Mouse (Mus musculus): ENCODE results near the gene Otof. TPM values are rescaled to one million over a fixed set of nuclear protein-coding genes. Genes with fewer than 3 reads are reported as not detected.

Gene Otof
- polyA plus RNA-seq, 1 experiment: 0.23 TPM

DNA sequence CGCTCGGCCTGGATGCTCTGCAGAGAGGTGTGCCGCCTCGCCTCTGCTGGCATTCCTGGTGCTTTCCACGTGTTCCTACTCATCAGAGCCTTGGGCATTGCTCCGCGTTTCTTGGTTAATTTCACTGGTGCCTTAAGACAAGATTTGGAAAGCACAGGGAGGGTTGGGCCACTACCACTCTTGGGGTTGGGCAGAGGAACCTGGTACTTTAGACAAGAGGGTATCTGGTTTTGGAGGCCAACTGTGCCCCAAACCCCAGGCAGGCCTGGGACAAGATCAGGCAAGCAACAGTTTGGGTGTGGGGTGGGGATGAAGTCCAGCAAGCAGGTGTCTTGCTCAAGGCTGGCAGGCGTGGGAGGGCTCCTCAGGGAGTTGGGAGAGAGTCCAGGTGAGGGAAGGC lies 94.3 kb downstream of the Otof start:
- peaks cover 3% of the 10 kb centered on the region; the same call in 1 of the 2 replicates for H3K4me1 ChIP-seq (ENCODE audit: control insufficient read depth, insufficient read depth, low read length)
- no peak overlapping the region for H3K4me3 ChIP-seq (ENCODE audit: control insufficient read depth, low read depth, low read length)
- no peak overlapping the region for H3K27ac ChIP-seq (ENCODE audit: control insufficient read depth, insufficient read depth, low read depth, low read length)
- H3K36me3 ChIP-seq (ENCODE audit: control insufficient read depth, insufficient read depth, low read length): no peaks in the 10 kb centered on the region
- no peaks in the 10 kb centered on the region for H3K27me3 ChIP-seq (ENCODE audit: control insufficient read depth, insufficient read depth, low read length)
- TF ChIP-seq CTCF (IDR thresholded peaks at IDR 0.05; ENCODE audit: control insufficient read depth, insufficient read depth, insufficient replicate concordance, low read depth, low read length) (no peak), POLR2A (IDR thresholded peaks at IDR 0.05; ENCODE audit: control insufficient read depth, low read depth, low read length) (no peak)

DNA sequence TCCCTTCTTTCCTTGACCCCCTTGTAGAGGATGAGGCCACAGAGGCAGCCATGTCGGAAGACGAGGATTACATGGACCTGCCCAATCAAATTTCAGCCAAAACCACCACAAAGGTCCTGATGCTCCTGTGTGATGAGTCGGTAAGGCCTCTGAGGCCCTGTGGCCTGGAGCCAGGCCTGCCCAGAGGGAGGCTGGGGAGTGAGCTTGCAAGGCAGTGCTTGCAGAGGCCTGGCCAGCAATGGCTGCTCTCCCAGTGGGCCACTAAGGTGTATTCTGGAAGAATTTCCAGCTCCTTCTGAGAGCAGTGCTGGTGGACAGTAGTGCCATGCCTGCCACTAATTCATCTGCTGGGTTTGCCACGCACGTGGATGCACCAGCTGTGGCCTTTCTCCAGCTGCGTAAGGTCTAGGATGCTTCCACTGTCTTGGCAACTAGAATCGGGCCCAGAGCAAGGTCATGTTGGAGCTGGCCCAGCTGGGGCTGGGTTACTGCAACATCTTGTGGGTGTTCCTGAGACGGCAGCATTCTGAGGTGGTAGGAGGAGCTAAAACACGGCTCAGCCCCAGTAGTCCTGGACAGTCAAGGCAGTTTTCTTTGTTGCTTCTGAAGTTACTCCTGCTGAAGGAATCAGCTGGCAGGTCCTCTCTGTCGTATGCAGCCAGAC lies 103.2 kb downstream of the Otof start:
- H3K4me1 ChIP-seq (ENCODE audit: control insufficient read depth, insufficient read depth, low read length): no peaks in the 10 kb centered on the region; the same call in 1 of the 2 replicates
- H3K27ac ChIP-seq (ENCODE audit: control insufficient read depth, insufficient read depth, low read depth, low read length): no peak overlapping the region
- H3K4me3 ChIP-seq (ENCODE audit: control insufficient read depth, low read depth, low read length): no peak overlapping the region

DNA sequence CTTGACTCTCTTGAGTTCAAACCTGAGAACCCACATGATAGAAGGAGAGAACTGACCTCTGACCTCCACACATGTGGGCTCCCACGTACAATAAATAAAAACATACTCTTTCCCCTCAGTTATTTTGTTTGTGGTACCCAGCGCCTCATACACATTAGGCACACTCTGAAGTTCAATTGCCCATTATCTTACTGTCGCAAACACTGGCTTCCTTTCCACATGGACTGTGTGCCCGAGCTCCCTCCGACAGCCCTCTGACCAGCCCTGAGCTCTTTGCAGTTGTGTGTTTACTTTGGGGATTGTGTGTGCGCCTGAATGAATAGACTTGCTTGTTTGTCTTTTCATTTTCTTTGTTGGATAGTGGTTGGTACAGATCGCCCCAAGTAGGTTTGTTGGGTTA lies 105.1 kb downstream of the Otof start:
- Histone ChIP-seq H3K27ac (ENCODE audit: control insufficient read depth, insufficient read depth, low read depth, low read length) (no peak overlapping the region), H3K4me1 (ENCODE audit: control insufficient read depth, insufficient read depth, low read length) (no peaks in the 10 kb centered on the region; the same call in 1 of the 2 replicates), H3K36me3 (ENCODE audit: control insufficient read depth, insufficient read depth, low read length) (no peaks in the 10 kb centered on the region; the same call in 1 of the 2 replicates), H3K4me3 (ENCODE audit: control insufficient read depth, low read depth, low read length) (no peak overlapping the region), H3K27me3 (ENCODE audit: control insufficient read depth, insufficient read depth, low read length) (no peaks in the 10 kb centered on the region)
- TF ChIP-seq POLR2A (IDR thresholded peaks at IDR 0.05; ENCODE audit: control insufficient read depth, low read depth, low read length) (no peak), CTCF (IDR thresholded peaks at IDR 0.05; ENCODE audit: control insufficient read depth, insufficient read depth, insufficient replicate concordance, low read depth, low read length) (no peak)

More for the DNA sequence above, 103.2 kb downstream of the Otof start:
- no peaks in the 10 kb centered on the region for H3K27me3 ChIP-seq (ENCODE audit: control insufficient read depth, insufficient read depth, low read length)
- H3K36me3 ChIP-seq (ENCODE audit: control insufficient read depth, insufficient read depth, low read length): no peaks in the 10 kb centered on the region
- TF ChIP-seq CTCF (IDR thresholded peaks at IDR 0.05; ENCODE audit: control insufficient read depth, insufficient read depth, insufficient replicate concordance, low read depth, low read length) (no peak), POLR2A (IDR thresholded peaks at IDR 0.05; ENCODE audit: control insufficient read depth, low read depth, low read length) (no peak)

DNA sequence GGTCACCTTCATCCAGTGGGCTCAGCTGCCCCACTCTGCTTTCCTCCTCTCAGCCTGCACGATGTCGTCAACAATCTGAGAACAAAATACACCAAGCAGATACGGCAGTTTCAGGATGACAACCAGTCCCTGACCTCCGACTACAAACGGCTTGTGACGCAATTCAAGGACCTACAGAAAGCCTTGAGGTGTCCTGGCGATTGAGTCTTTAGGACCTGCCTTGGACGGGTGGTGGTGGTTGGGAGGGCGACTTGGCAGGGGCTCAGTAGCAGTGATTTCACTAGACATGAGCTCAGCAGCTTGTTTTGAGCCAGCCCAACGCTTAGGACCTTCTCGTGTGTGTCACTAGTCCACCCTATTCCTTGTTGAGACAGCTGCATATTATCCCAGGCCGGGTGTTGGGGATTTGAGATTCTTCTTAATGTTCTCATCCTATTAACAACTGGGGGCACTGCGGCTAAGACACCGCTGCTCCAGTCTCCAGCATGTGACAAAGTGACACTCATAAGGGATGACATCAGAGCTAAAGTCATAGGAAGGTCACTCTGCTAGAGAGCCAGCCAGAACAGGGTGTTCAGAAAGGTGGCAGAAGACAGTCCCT lies 106.1 kb downstream of the Otof start:
- Histone ChIP-seq H3K4me1 (ENCODE audit: control insufficient read depth, insufficient read depth, low read length) (no peaks in the 10 kb centered on the region; the same call in 1 of the 2 replicates), H3K36me3 (ENCODE audit: control insufficient read depth, insufficient read depth, low read length) (no peaks in the 10 kb centered on the region; the same call in 1 of the 2 replicates), H3K4me3 (ENCODE audit: control insufficient read depth, low read depth, low read length) (no peak overlapping the region), H3K27me3 (ENCODE audit: control insufficient read depth, insufficient read depth, low read length) (no peaks in the 10 kb centered on the region), H3K27ac (ENCODE audit: control insufficient read depth, insufficient read depth, low read depth, low read length) (no peak overlapping the region)
- TF ChIP-seq CTCF (IDR thresholded peaks at IDR 0.05; ENCODE audit: control insufficient read depth, insufficient read depth, insufficient replicate concordance, low read depth, low read length) (no peak), POLR2A (IDR thresholded peaks at IDR 0.05; ENCODE audit: control insufficient read depth, low read depth, low read length) (no peak)

DNA sequence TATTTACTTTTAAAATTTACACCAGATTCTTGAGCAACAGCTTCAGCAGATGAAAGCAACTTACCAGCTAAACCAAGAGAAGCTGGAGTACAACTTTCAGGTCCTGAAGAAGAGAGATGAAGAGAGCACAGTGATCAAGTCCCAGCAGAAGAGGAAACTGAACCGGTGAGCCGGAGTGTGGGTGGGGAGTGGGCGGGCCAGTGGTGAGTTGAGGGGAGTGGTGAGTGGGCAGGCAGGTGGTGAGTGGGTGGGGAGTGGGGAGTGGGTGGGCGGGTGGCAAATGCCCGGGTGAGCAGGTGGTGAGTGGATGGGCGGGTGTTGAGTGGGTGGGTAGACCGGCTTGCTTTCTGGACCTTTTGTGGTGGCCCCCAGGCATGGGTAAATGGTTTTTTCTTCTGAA lies 106.6 kb downstream of the Otof start:
- Histone ChIP-seq H3K27me3 (ENCODE audit: control insufficient read depth, insufficient read depth, low read length) (no peaks in the 10 kb centered on the region), H3K36me3 (ENCODE audit: control insufficient read depth, insufficient read depth, low read length) (no peaks in the 10 kb centered on the region; the same call in 1 of the 2 replicates), H3K27ac (ENCODE audit: control insufficient read depth, insufficient read depth, low read depth, low read length) (no peak overlapping the region), H3K4me1 (ENCODE audit: control insufficient read depth, insufficient read depth, low read length) (no peaks in the 10 kb centered on the region; the same call in 1 of the 2 replicates), H3K4me3 (ENCODE audit: control insufficient read depth, low read depth, low read length) (no peak overlapping the region)
- no peak for TF ChIP-seq CTCF (IDR thresholded peaks at IDR 0.05; ENCODE audit: control insufficient read depth, insufficient read depth, insufficient replicate concordance, low read depth, low read length)
- no peak for TF ChIP-seq POLR2A (IDR thresholded peaks at IDR 0.05; ENCODE audit: control insufficient read depth, low read depth, low read length)

DNA sequence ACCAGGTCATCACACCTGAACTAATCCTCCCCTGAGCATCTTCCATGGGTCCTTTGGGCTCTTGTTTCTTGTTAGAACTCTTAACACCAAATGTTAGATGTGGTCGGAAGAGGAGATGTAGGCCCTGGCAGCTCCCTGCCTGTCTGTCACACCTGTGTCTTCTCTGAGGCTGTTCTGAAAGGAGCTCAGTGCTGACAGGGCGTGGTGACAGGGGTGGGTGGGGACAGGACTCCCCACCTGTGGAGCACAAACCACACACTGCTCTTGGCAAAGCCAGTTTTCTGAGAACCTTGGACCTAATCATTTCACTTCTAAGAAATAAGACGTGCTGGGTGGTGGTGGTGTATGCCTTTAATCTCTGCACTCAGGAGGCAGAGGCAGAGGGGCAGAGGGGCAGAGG lies 108.1 kb downstream of the Otof start:
- no peak for TF ChIP-seq POLR2A (IDR thresholded peaks at IDR 0.05; ENCODE audit: control insufficient read depth, low read depth, low read length)
- no peak for TF ChIP-seq CTCF (IDR thresholded peaks at IDR 0.05; ENCODE audit: control insufficient read depth, insufficient read depth, insufficient replicate concordance, low read depth, low read length)
- Histone ChIP-seq H3K27me3 (ENCODE audit: control insufficient read depth, insufficient read depth, low read length) (no peaks in the 10 kb centered on the region), H3K27ac (ENCODE audit: control insufficient read depth, insufficient read depth, low read depth, low read length) (no peak overlapping the region), H3K36me3 (ENCODE audit: control insufficient read depth, insufficient read depth, low read length) (no peaks in the 10 kb centered on the region; the same call in 1 of the 2 replicates), H3K4me1 (ENCODE audit: control insufficient read depth, insufficient read depth, low read length) (no peaks in the 10 kb centered on the region; the same call in 1 of the 2 replicates), H3K4me3 (ENCODE audit: control insufficient read depth, low read depth, low read length) (no peak overlapping the region)

DNA sequence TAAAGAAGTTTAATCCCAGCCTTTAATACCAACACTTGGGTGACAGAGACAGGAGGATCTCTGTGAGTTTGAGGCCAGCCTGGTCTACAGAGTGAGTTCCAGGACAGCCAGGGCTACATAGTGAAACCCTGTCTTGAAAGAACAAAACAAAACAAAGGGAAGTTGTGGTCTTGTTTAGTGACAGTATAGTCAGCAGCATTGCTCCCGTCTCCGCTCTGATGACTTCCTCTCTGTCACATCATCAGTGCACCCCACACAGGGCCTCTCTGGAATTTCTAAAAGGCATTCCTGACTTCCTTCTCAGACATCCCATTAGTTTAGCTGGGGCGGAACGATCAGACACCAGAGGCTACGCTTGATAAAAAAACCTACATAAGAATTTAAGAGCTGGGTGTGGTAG lies 117.8 kb downstream of the Otof start:
- H3K36me3 ChIP-seq (ENCODE audit: control insufficient read depth, insufficient read depth, low read length): no peaks in the 10 kb centered on the region
- H3K27me3 ChIP-seq (ENCODE audit: control insufficient read depth, insufficient read depth, low read length): no peaks in the 10 kb centered on the region
- H3K4me3 ChIP-seq (ENCODE audit: control insufficient read depth, low read depth, low read length): no peak overlapping the region
- TF ChIP-seq CTCF (IDR thresholded peaks at IDR 0.05; ENCODE audit: control insufficient read depth, insufficient read depth, insufficient replicate concordance, low read depth, low read length): no peak
- TF ChIP-seq POLR2A (IDR thresholded peaks at IDR 0.05; ENCODE audit: control insufficient read depth, low read depth, low read length): no peak
- no peaks in the 10 kb centered on the region for H3K4me1 ChIP-seq (ENCODE audit: control insufficient read depth, insufficient read depth, low read length)
- no peak overlapping the region for H3K27ac ChIP-seq (ENCODE audit: control insufficient read depth, insufficient read depth, low read depth, low read length)
